In the genomic region with DNA sequence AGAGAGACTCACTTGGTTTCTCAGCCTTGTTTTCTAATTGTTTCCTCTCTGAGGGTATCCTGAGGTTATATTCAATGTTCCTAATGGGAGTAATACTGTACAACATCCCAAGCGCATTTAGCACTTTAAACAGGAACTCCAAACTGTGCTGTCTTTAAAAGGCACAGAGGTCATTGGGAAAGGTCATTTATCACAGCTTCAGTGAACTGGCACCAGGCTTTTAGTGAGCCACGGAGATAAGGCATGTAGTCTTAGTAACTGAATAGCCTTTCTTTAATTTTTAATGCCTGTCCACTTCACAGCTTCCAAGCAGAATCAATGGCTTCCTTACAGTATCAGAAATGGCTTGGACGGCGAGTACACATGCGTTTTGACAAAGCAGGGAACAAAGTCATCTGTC, we compare ENCODE assay signal across 20 mouse cellular contexts.
DNase-seq lines count a peak whose midpoint lies in the region; ATAC-seq and TF ChIP-seq lines count a peak whose summit lies in the region.
"Had no signal": no experiment of that assay in that cellular context is flagged by ENCODE, and none has a peak within 500 bp of the region (broad histone marks: within the 10 kb centered on the region; RNA-seq: fewer than 3 reads in every experiment).

No protein-coding gene starts in this region.

- no peak overlapping the region for H3K4me3 ChIP-seq in kidney, postnatal 0 days (replicated peaks; ENCODE audit: low read depth, low read length)
- 0 out of 2 replicates have a peak overlapping the region, but pooled peaks have one; percentile 8 for H3K4me3 ChIP-seq in embryonic facial prominence, embryonic 10.5 days
- no peak overlapping the region for H3K4me3 ChIP-seq in limb, embryonic 10.5 days
- H3K4me3 ChIP-seq: forebrain, embryonic 12.5 days; heart, embryonic 12.5 days; hindbrain, embryonic 10.5 days had no signal

- no peak overlapping the region for H3K9ac ChIP-seq in kidney, postnatal 0 days (ENCODE audit: low read depth, low read length)
- H3K9ac ChIP-seq: forebrain, embryonic 12.5 days; heart, embryonic 12.5 days; hindbrain, embryonic 14.5 days had no signal

- peak; percentile 19 for DNase-seq in kidney, postnatal 0 days (ENCODE audit: low spot score)
- DNase-seq in kidney, adult 18-20 months, result no peak
- no peak for DNase-seq in embryonic facial prominence, embryonic 10.5 days (ENCODE audit: low spot score)
- DNase-seq in limb, embryonic 10.5 days (ENCODE audit: low spot score), result no peak
- peak; percentile 42 for DNase-seq in mesoderm, embryonic 11.5 days (ENCODE audit: low read depth, low spot score)
- no peak for DNase-seq in lung, postnatal 4 days
- DNase-seq in gastrocnemius, adult 8-10 months (ENCODE audit: low spot score in 2 of 2), result no peak
- DNase-seq: adrenal gland, postnatal 14 days; cerebellum, adult 11-12 months; cerebellum, postnatal 25 days; gastrocnemius, postnatal 14 days had no signal

- ATAC-seq in kidney, postnatal 0 days (replicated peaks; ENCODE audit: low FRiP score, low read depth), result no peak
- ATAC-seq in megakaryocyte progenitor cell, adult 5-6 weeks (replicated peaks; ENCODE audit: poor library complexity), result no peak
- ATAC-seq: activated CD4-positive, CD25-positive, alpha-beta regulatory T cell, adult 4 months; forebrain, embryonic 16.5 days; Patski had no signal

- H3K4me1 ChIP-seq in kidney, postnatal 0 days (replicated peaks; ENCODE audit: insufficient read depth, low read length), result no peaks in the 10 kb centered on the region
- H3K4me1 ChIP-seq in embryonic facial prominence, embryonic 10.5 days, result peaks cover 34% of the 10 kb centered on the region
- peaks cover 68% of the 10 kb centered on the region for H3K4me1 ChIP-seq in limb, embryonic 10.5 days
- H3K4me1 ChIP-seq: forebrain, embryonic 12.5 days had no signal

- 30% methylated on average over 5 of the region's 5 CpGs for WGBS in kidney, postnatal 0 days
- 38% methylated on average over 5 of the region's 5 CpGs for WGBS in embryonic facial prominence, embryonic 10.5 days
- WGBS in limb, embryonic 10.5 days, result 45% methylated on average over 5 of the region's 5 CpGs

- no peaks in the 10 kb centered on the region for H3K36me3 ChIP-seq in kidney, postnatal 0 days (ENCODE audit: insufficient read depth, low read length)
- no peaks in the 10 kb centered on the region for H3K36me3 ChIP-seq in embryonic facial prominence, embryonic 10.5 days (replicated peaks)
- no peaks in the 10 kb centered on the region for H3K36me3 ChIP-seq in limb, embryonic 10.5 days
- H3K36me3 ChIP-seq: forebrain, embryonic 12.5 days; heart, embryonic 12.5 days; hindbrain, embryonic 10.5 days had no signal

- no peaks in the 10 kb centered on the region for H3K9me3 ChIP-seq in kidney, postnatal 0 days (replicated peaks; ENCODE audit: low read length)
- no peaks in the 10 kb centered on the region for H3K9me3 ChIP-seq in embryonic facial prominence, embryonic 10.5 days
- no peaks in the 10 kb centered on the region for H3K9me3 ChIP-seq in limb, embryonic 10.5 days (replicated peaks)
- H3K9me3 ChIP-seq: forebrain, embryonic 12.5 days; heart, embryonic 12.5 days; hindbrain, embryonic 10.5 days had no signal

- no peak for TF ChIP-seq CTCF in kidney, postnatal 0 days (IDR thresholded peaks at IDR 0.05; ENCODE audit: low read depth)

- peak overlapping the region; percentile 8; the same call in 1 of the 2 replicates for H3K4me2 ChIP-seq in kidney, postnatal 0 days (ENCODE audit: low read length)
- H3K4me2 ChIP-seq: forebrain, embryonic 12.5 days; heart, embryonic 12.5 days; hindbrain, embryonic 14.5 days had no signal

- H3K27ac ChIP-seq in kidney, postnatal 0 days, result no peak overlapping the region
- no peak overlapping the region; the same call in 1 of the 2 replicates for H3K27ac ChIP-seq in embryonic facial prominence, embryonic 10.5 days (replicated peaks)
- H3K27ac ChIP-seq in limb, embryonic 10.5 days, result peak overlapping the region; percentile 56
- H3K27ac ChIP-seq: forebrain, embryonic 12.5 days; hindbrain, embryonic 10.5 days; hindbrain, embryonic 14.5 days had no signal

- no peaks in the 10 kb centered on the region for H3K27me3 ChIP-seq in kidney, postnatal 0 days (ENCODE audit: insufficient read depth, low read length)
- no peaks in the 10 kb centered on the region for H3K27me3 ChIP-seq in embryonic facial prominence, embryonic 10.5 days (replicated peaks; ENCODE audit: low read depth, poor library complexity, severe bottlenecking)
- H3K27me3 ChIP-seq in limb, embryonic 10.5 days (ENCODE audit: low read depth, poor library complexity, severe bottlenecking), result no peaks in the 10 kb centered on the region
- H3K27me3 ChIP-seq: CH12.LX; heart, embryonic 12.5 days; Patski had no signal

Comparison
In these comparisons a context has a peak if more than half of its experiments do, and no peak if none do; other contexts are left out.
1. DNase-seq: peak in kidney, postnatal 0 days (single experiment) and mesoderm, embryonic 11.5 days (single experiment); none in kidney, adult 18-20 months (single experiment), embryonic facial prominence, embryonic 10.5 days (single experiment), limb, embryonic 10.5 days (single experiment), lung, postnatal 4 days (0 of 2) and gastrocnemius, adult 8-10 months (0 of 2).